Mouse (Mus musculus) embryonic facial prominence, embryonic 14.5 days (tissue): ENCODE results near the gene Nmnat3. TPM values are rescaled to one million over a fixed set of nuclear protein-coding genes. Genes with fewer than 3 reads are reported as not detected.

ENCODE experiments used
- ATAC-seq: fragments of 200-750 bp; cut with Nextera tagmentation; 2 replicates; pipeline ENCODE4 v1.8.0; 2017; ENCODE audit warnings: low read depth, moderate number of reproducible peaks, moderate TSS enrichment
- DNase-seq: peaks from one replicate; pipeline ENCODE4 v3.0.0-alpha.2; 2015; ENCODE audit warnings: low spot score
- H3K27ac ChIP-seq: fragments of 300-500 bp; sonication (generic); replicated peaks from 2 replicates; pipeline ENCODE4 v1.5.1; 2014; ENCODE audit warnings: low read depth, mild to moderate bottlenecking, low read length, moderate library complexity
- H3K27me3 ChIP-seq: fragments of 300-500 bp; sonication (generic); replicated peaks from 2 replicates; pipeline ENCODE4 v1.6.1; 2014; ENCODE audit warnings: low read length; ENCODE audit not compliant: control insufficient read depth, insufficient read depth
- H3K36me3 ChIP-seq: fragments of 300-500 bp; sonication (generic); 2 replicates; pipeline ENCODE4 v1.6.1; 2014; ENCODE audit warnings: low read length, mixed read lengths; ENCODE audit not compliant: control insufficient read depth, insufficient read depth
- H3K4me1 ChIP-seq: fragments of 300-500 bp; sonication (generic); 2 replicates; pipeline ENCODE4 v1.6.1; 2014; ENCODE audit warnings: antibody characterized with exemption, low read length; ENCODE audit not compliant: control insufficient read depth, insufficient read depth
- H3K4me2 ChIP-seq: fragments of 300-500 bp; sonication (generic); 2 replicates; pipeline ENCODE4 v1.6.1; 2014; ENCODE audit warnings: low read depth, mild to moderate bottlenecking, low read length, moderate library complexity, mixed read lengths
- H3K4me3 ChIP-seq: fragments of 300-500 bp; sonication (generic); 2 replicates; pipeline ENCODE4 v1.5.1; 2014; ENCODE audit warnings: low read depth, mild to moderate bottlenecking, low read length
- H3K9ac ChIP-seq: fragments of 300-500 bp; sonication (generic); 2 replicates; pipeline ENCODE4 v1.6.1; 2014; ENCODE audit warnings: low read depth, mild to moderate bottlenecking, low read length, moderate library complexity, mixed read lengths
- H3K9me3 ChIP-seq: fragments of 300-500 bp; sonication (generic); 2 replicates; pipeline ENCODE4 v1.6.1; 2016; ENCODE audit warnings: low read length; ENCODE audit not compliant: control insufficient read depth
- WGBS: fragments of 180-500 bp; shearing (Covaris S2); extraction: QIAGEN DNeasy Blood & Tissue Kit; methylation state at CpG from one replicate; pipeline ENCODE4 v1.1.7; 2014; 5-methylcytosine and 5-hydroxymethylcytosine counted together
- polyA plus RNA-seq: library from polyadenylated mRNA; unstranded; fragments of >200 nt; fragmentation: Nextera tagmentation; extraction: Ambion mirVana; gene quantifications from 2 replicates; pipeline ENCODE4 v1.2.1, GENCODE M21; 2014

The Nmnat3 gene
- polyA plus RNA-seq, 1 experiment from 2014 or later, result 4.8 TPM

GRCm38 (mm10) chr9:98317897-98318296, 30.7 kb downstream of the Nmnat3 start:
- DNase-seq (no peak), ATAC-seq (no peak)
- H3K9me3 ChIP-seq, result no peaks in the 10 kb centered on the region
- no peak overlapping the region for H3K4me3 ChIP-seq
- H3K4me1 ChIP-seq, result no peaks in the 10 kb centered on the region
- H3K4me2 ChIP-seq, result no peak overlapping the region
- no peak overlapping the region for H3K9ac ChIP-seq
- no peak overlapping the region for H3K27ac ChIP-seq
- 78% methylated on average over 4 of the region's 4 CpGs for WGBS
- H3K27me3 ChIP-seq, result no peaks in the 10 kb centered on the region
- no peaks in the 10 kb centered on the region for H3K36me3 ChIP-seq

- Histone ChIP-seq H3K9me3 (no peaks in the 10 kb centered on the region), H3K9ac (no peak overlapping the region), H3K27me3 (no peaks in the 10 kb centered on the region), H3K27ac (no peak overlapping the region), H3K4me2 (no peak overlapping the region), H3K4me3 (no peak overlapping the region), H3K36me3 (no peaks in the 10 kb centered on the region), H3K4me1 (no peaks in the 10 kb centered on the region)
- DNase-seq (no peak), ATAC-seq (no peak)
- WGBS, result 38% methylated on average over 3 of the region's 3 CpGs
These were observed 31.6 kb downstream of the Nmnat3 start for GRCm38 (mm10) chr9:98318875-98319274.

GRCm38 (mm10) chr9:98320785-98321184, 33.5 kb downstream of the Nmnat3 start:
- DNase-seq, result no peak
- no peak for ATAC-seq
- no peaks in the 10 kb centered on the region for H3K36me3 ChIP-seq
- H3K4me2 ChIP-seq, result no peak overlapping the region
- WGBS, result 79% methylated on average over 3 of the region's 3 CpGs
- H3K9ac ChIP-seq, result no peak overlapping the region
- H3K4me3 ChIP-seq, result no peak overlapping the region
- no peak overlapping the region for H3K27ac ChIP-seq
- no peaks in the 10 kb centered on the region for H3K27me3 ChIP-seq
- H3K4me1 ChIP-seq, result no peaks in the 10 kb centered on the region
- no peaks in the 10 kb centered on the region for H3K9me3 ChIP-seq

GRCm38 (mm10) chr9:98326088-98326487, 38.9 kb downstream of the Nmnat3 start:
- Histone ChIP-seq H3K9ac (no peak overlapping the region), H3K36me3 (no peaks in the 10 kb centered on the region), H3K4me2 (no peak overlapping the region), H3K9me3 (no peaks in the 10 kb centered on the region), H3K4me3 (no peak overlapping the region), H3K4me1 (no peaks in the 10 kb centered on the region), H3K27ac (no peak overlapping the region), H3K27me3 (no peaks in the 10 kb centered on the region)
- no peak for DNase-seq
- WGBS, result 77% methylated on average over 1 of the region's 1 CpGs
- ATAC-seq, result no peak

GRCm38 (mm10) chr9:98328415-98329176, 41.4 kb downstream of the Nmnat3 start:
- ATAC-seq, result no peak
- H3K27me3 ChIP-seq, result no peaks in the 10 kb centered on the region
- no peak for DNase-seq
- H3K4me1 ChIP-seq, result no peaks in the 10 kb centered on the region
- H3K9ac ChIP-seq, result no peak overlapping the region
- no peaks in the 10 kb centered on the region for H3K9me3 ChIP-seq
- H3K36me3 ChIP-seq, result no peaks in the 10 kb centered on the region
- no peak overlapping the region for H3K4me2 ChIP-seq
- no peak overlapping the region for H3K27ac ChIP-seq
- no peak overlapping the region for H3K4me3 ChIP-seq
- 83% methylated on average over 10 of the region's 10 CpGs for WGBS

- Histone ChIP-seq H3K27ac (no peak overlapping the region), H3K9me3 (no peaks in the 10 kb centered on the region), H3K4me1 (no peaks in the 10 kb centered on the region), H3K27me3 (no peaks in the 10 kb centered on the region), H3K36me3 (no peaks in the 10 kb centered on the region), H3K9ac (no peak overlapping the region), H3K4me3 (no peak overlapping the region), H3K4me2 (peak overlapping the region; percentile 9)
- 37% methylated on average over 20 of the region's 20 CpGs for WGBS
- DNase-seq (peak; percentile 88), ATAC-seq (peak; percentile 78)
These were observed 42.3 kb downstream of the Nmnat3 start for GRCm38 (mm10) chr9:98329274-98330105.

- DNase-seq, result no peak
- H3K27ac ChIP-seq, result no peak overlapping the region
- 78% methylated on average over 3 of the region's 3 CpGs for WGBS
These were observed 46.1 kb downstream of the Nmnat3 start for GRCm38 (mm10) chr9:98333219-98333754.

GRCm38 (mm10) chr9:98337881-98338769, 50.9 kb downstream of the Nmnat3 start:
- Histone ChIP-seq H3K27ac (no peak overlapping the region), H3K4me3 (no peak overlapping the region), H3K4me2 (no peak overlapping the region), H3K27me3 (no peaks in the 10 kb centered on the region), H3K9ac (no peak overlapping the region), H3K4me1 (peaks cover 5% of the 10 kb centered on the region; the same call in 1 of the 2 replicates), H3K9me3 (no peaks in the 10 kb centered on the region), H3K36me3 (no peaks in the 10 kb centered on the region)
- 36% methylated on average over 15 of the region's 15 CpGs for WGBS
- peak; percentile 83 for ATAC-seq
- peak; percentile 69 for DNase-seq

More at GRCm38 (mm10) chr9:98333219-98333754, 46.1 kb downstream of the Nmnat3 start:
- H3K27me3 ChIP-seq, result no peaks in the 10 kb centered on the region
- peaks cover 5% of the 10 kb centered on the region; the same call in 1 of the 2 replicates for H3K4me1 ChIP-seq
- H3K36me3 ChIP-seq, result no peaks in the 10 kb centered on the region
- no peak overlapping the region for H3K4me3 ChIP-seq
- no peak overlapping the region for H3K9ac ChIP-seq
- H3K9me3 ChIP-seq, result no peaks in the 10 kb centered on the region
- no peak for ATAC-seq
- H3K4me2 ChIP-seq, result no peak overlapping the region
